In the genomic region with DNA sequence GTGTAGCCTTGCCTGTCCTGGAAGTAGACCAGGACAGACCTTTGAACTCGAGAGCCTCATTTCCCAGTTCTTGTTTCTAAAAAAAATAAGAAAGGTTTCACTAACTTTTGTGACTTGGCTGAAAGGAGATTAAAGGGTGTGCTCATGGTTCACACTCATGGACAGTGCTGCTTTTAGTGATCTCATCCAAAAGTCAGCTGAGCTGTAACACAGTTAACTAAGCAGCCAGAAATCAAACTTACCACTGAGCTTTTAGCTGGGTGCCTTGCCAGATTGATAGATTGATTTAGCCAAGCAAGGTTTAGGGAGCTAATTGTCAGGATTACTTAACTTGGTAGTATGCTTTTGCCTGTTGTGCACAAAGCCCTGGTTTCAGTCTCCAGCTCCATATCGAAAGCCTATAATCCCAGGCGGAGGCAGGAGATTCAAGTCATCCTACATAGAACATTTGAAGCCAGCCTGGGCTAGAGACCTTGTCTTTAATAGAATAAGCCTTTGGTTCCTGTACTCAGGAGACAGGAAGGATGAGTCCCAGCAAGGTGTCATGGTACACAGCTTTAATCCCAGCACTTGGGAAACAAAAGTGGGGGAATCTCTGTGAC, we compare ENCODE assay signal across 8 mouse cellular contexts. TPM values are rescaled to one million over a fixed set of nuclear protein-coding genes. Genes with fewer than 3 reads are reported as not detected.
A peak's percentile ranks its signal among the peaks of the same experiment; 100 is the strongest.
DNase-seq lines count a peak whose midpoint lies in the region; ATAC-seq and TF ChIP-seq lines count a peak whose summit lies in the region.

No protein-coding gene starts in this region.

- no peaks in the 10 kb centered on the region for H3K27me3 ChIP-seq in embryonic facial prominence, embryonic 13.5 days
- no peaks in the 10 kb centered on the region for H3K27me3 ChIP-seq in intestine, postnatal 0 days (replicated peaks; ENCODE audit: control insufficient read depth, insufficient read depth, low read length)
- no peaks in the 10 kb centered on the region for H3K27me3 ChIP-seq in neural tube, embryonic 13.5 days

- TF ChIP-seq CTCF in layer of hippocampus, adult 2 months (conservative IDR thresholded peaks at IDR 0.05): no peak
- TF ChIP-seq CTCF in intestine, postnatal 0 days (IDR thresholded peaks at IDR 0.05; ENCODE audit: low read depth): no peak

- H3K27ac ChIP-seq in layer of hippocampus, adult 2 months: no peak overlapping the region
- H3K27ac ChIP-seq in embryonic facial prominence, embryonic 13.5 days: no peak overlapping the region
- H3K27ac ChIP-seq in intestine, postnatal 0 days (ENCODE audit: low read depth, low read length): peak overlapping the region; percentile 16; the same call in 1 of the 2 replicates
- H3K27ac ChIP-seq in neural tube, embryonic 13.5 days (replicated peaks): no peak overlapping the region

- peak overlapping the region; percentile 94 for H3K4me3 ChIP-seq in layer of hippocampus, adult 2 months
- peak overlapping the region; percentile 88 for H3K4me3 ChIP-seq in embryonic facial prominence, embryonic 13.5 days
- peak overlapping the region; percentile 85 for H3K4me3 ChIP-seq in intestine, postnatal 0 days (ENCODE audit: low read depth, low read length)
- peak overlapping the region; percentile 97 for H3K4me3 ChIP-seq in neural tube, embryonic 13.5 days

- ATAC-seq in embryonic facial prominence, embryonic 13.5 days (ENCODE audit: insufficient number of reproducible peaks, insufficient read depth, low FRiP score, low TSS enrichment, low read depth): no peak
- ATAC-seq in intestine, postnatal 0 days: no peak
- ATAC-seq in neural tube, embryonic 13.5 days (ENCODE audit: low read depth): no peak

- WGBS in embryonic facial prominence, embryonic 13.5 days: 83% methylated on average over 3 of the region's 3 CpGs
- WGBS in intestine, postnatal 0 days: 65% methylated on average over 3 of the region's 3 CpGs
- 91% methylated on average over 3 of the region's 3 CpGs for WGBS in neural tube, embryonic 13.5 days

- peaks cover 50% of the 10 kb centered on the region for H3K36me3 ChIP-seq in embryonic facial prominence, embryonic 13.5 days
- H3K36me3 ChIP-seq in intestine, postnatal 0 days (ENCODE audit: control insufficient read depth, insufficient read depth): peaks cover 33% of the 10 kb centered on the region
- H3K36me3 ChIP-seq in neural tube, embryonic 13.5 days: peaks cover 56% of the 10 kb centered on the region

- intact Hi-C loops in left cerebral cortex, postnatal 10 days (cut with DNase I): no loop called here

- H3K9ac ChIP-seq in embryonic facial prominence, embryonic 13.5 days: peak overlapping the region; percentile 96
- H3K9ac ChIP-seq in intestine, postnatal 0 days (ENCODE audit: low read depth, low read length): peak overlapping the region; percentile 93
- H3K9ac ChIP-seq in neural tube, embryonic 13.5 days: peak overlapping the region; percentile 96

- H3K4me1 ChIP-seq in embryonic facial prominence, embryonic 13.5 days: peaks cover 33% of the 10 kb centered on the region
- 0 out of 2 replicates have a peak, but pooled peaks cover 4% of the 10 kb centered on the region for H3K4me1 ChIP-seq in intestine, postnatal 0 days (replicated peaks; ENCODE audit: control insufficient read depth, insufficient read depth, low read length)
- peaks cover 41% of the 10 kb centered on the region for H3K4me1 ChIP-seq in neural tube, embryonic 13.5 days (replicated peaks)

- H3K4me2 ChIP-seq in embryonic facial prominence, embryonic 13.5 days: peak overlapping the region; percentile 78
- H3K4me2 ChIP-seq in intestine, postnatal 0 days (replicated peaks; ENCODE audit: low read depth): peak overlapping the region; percentile 67
- H3K4me2 ChIP-seq in neural tube, embryonic 13.5 days: peak overlapping the region; percentile 89

- DNase-seq in layer of hippocampus, adult 2 months (ENCODE audit: low spot score in 2 of 2): no peak
- no peak for DNase-seq in layer of hippocampus, adult 8-10 months (ENCODE audit: low spot score in 2 of 2)
- DNase-seq in right cerebral cortex, postnatal 4 days: no peak
- DNase-seq in left cerebral cortex, postnatal 10 days (ENCODE audit: extremely low spot score in 1 of 2, low spot score in 2 of 2): no peak
- no peak for DNase-seq in right cerebral cortex, adult 18-20 months

- H3K9me3 ChIP-seq in embryonic facial prominence, embryonic 13.5 days: no peaks in the 10 kb centered on the region
- H3K9me3 ChIP-seq in intestine, postnatal 0 days (ENCODE audit: control insufficient read depth): no peaks in the 10 kb centered on the region
- H3K9me3 ChIP-seq in neural tube, embryonic 13.5 days: no peaks in the 10 kb centered on the region

RNA-seq across cellular contexts. Expression of gene Rnps1, which starts 1.8 kb away (rescaled TPM):
- total RNA-seq in layer of hippocampus, adult 2 months (2021): 100 to 1,000 TPM; 127 to 134 TPM
- total RNA-seq in layer of hippocampus, adult 8-10 months (2022): 100 to 1,000 TPM; 122 to 134 (median 134) TPM
- 296 and 317 TPM in 2 replicates for polyA plus RNA-seq in embryonic facial prominence, embryonic 13.5 days (2015; fragmentation: Nextera tagmentation; extraction: Ambion mirVana)
- 111 and 114 TPM in 2 replicates for polyA plus RNA-seq in intestine, postnatal 0 days (2015; fragmentation: Nextera tagmentation; extraction: Ambion mirVana)
- 307 and 315 TPM in 2 replicates for polyA plus RNA-seq in neural tube, embryonic 13.5 days (2015; fragmentation: Nextera tagmentation; extraction: Ambion mirVana)
- total RNA-seq in left cerebral cortex, postnatal 10 days (2021): 100 to 1,000 TPM; 164 to 166 TPM

RNA-seq across cellular contexts. Expression of gene Eci1, which starts 10.3 kb away (rescaled TPM):
- 10 to 100 TPM; 30.7 to 35.5 TPM for total RNA-seq in layer of hippocampus, adult 2 months (2021)
- total RNA-seq in layer of hippocampus, adult 8-10 months (2022): 10 to 100 TPM; 23.1 to 33.9 (median 27.9) TPM
- 70.6 and 78.0 TPM in 2 replicates for polyA plus RNA-seq in embryonic facial prominence, embryonic 13.5 days (2015; fragmentation: Nextera tagmentation; extraction: Ambion mirVana)
- 96.4 and 106 TPM in 2 replicates for polyA plus RNA-seq in intestine, postnatal 0 days (2015; fragmentation: Nextera tagmentation; extraction: Ambion mirVana)
- 57.6 and 61.2 TPM in 2 replicates for polyA plus RNA-seq in neural tube, embryonic 13.5 days (2015; fragmentation: Nextera tagmentation; extraction: Ambion mirVana)
- total RNA-seq in left cerebral cortex, postnatal 10 days (2021): 10 to 100 TPM; 15.1 to 16.9 TPM

RNA-seq across cellular contexts. Expression of gene Dnase1l2, which starts 26.8 kb away (rescaled TPM):
- 10 to 100 TPM in 1 of 2 experiments, 1 to 10 TPM in 1; 5.4 to 10.7 TPM for total RNA-seq in layer of hippocampus, adult 2 months (2021)
- total RNA-seq in layer of hippocampus, adult 8-10 months (2022): 10 to 100 TPM in 1 of 4 experiments, 1 to 10 TPM in 3; 5.8 to 12.1 (median 8.2) TPM
- polyA plus RNA-seq in embryonic facial prominence, embryonic 13.5 days (2015; fragmentation: Nextera tagmentation; extraction: Ambion mirVana): 3.5 and 5.5 TPM in 2 replicates
- polyA plus RNA-seq in intestine, postnatal 0 days (2015; fragmentation: Nextera tagmentation; extraction: Ambion mirVana): 0.73 and 0.80 TPM in 2 replicates
- 5.5 and 6.5 TPM in 2 replicates for polyA plus RNA-seq in neural tube, embryonic 13.5 days (2015; fragmentation: Nextera tagmentation; extraction: Ambion mirVana)
- 1 to 10 TPM; 5.7 to 6.5 TPM for total RNA-seq in left cerebral cortex, postnatal 10 days (2021)

RNA-seq across cellular contexts. Expression of gene E4f1, which starts 54.0 kb away (rescaled TPM):
- total RNA-seq in layer of hippocampus, adult 2 months (2021): 10 to 100 TPM; 34.0 to 39.4 TPM
- total RNA-seq in layer of hippocampus, adult 8-10 months (2022): 10 to 100 TPM; 31.0 to 44.2 (median 38.4) TPM
- 44.4 and 46.4 TPM in 2 replicates for polyA plus RNA-seq in embryonic facial prominence, embryonic 13.5 days (2015; fragmentation: Nextera tagmentation; extraction: Ambion mirVana)
- 5.0 and 5.2 TPM in 2 replicates for polyA plus RNA-seq in intestine, postnatal 0 days (2015; fragmentation: Nextera tagmentation; extraction: Ambion mirVana)
- polyA plus RNA-seq in neural tube, embryonic 13.5 days (2015; fragmentation: Nextera tagmentation; extraction: Ambion mirVana): 39.7 and 41.6 TPM in 2 replicates
- total RNA-seq in left cerebral cortex, postnatal 10 days (2021): 10 to 100 TPM; 30.8 to 31.3 TPM

RNA-seq across cellular contexts. Expression of gene Pgp, which starts 54.0 kb away (rescaled TPM):
- total RNA-seq in layer of hippocampus, adult 2 months (2021): 10 to 100 TPM; 58.2 to 62.7 TPM
- 10 to 100 TPM; 54.8 to 62.3 (median 57.7) TPM for total RNA-seq in layer of hippocampus, adult 8-10 months (2022)
- polyA plus RNA-seq in embryonic facial prominence, embryonic 13.5 days (2015; fragmentation: Nextera tagmentation; extraction: Ambion mirVana): 47.4 and 48.7 TPM in 2 replicates
- 64.5 and 69.4 TPM in 2 replicates for polyA plus RNA-seq in intestine, postnatal 0 days (2015; fragmentation: Nextera tagmentation; extraction: Ambion mirVana)
- polyA plus RNA-seq in neural tube, embryonic 13.5 days (2015; fragmentation: Nextera tagmentation; extraction: Ambion mirVana): 54.9 and 57.4 TPM in 2 replicates
- total RNA-seq in left cerebral cortex, postnatal 10 days (2021): 10 to 100 TPM; 66.4 to 66.7 TPM
